Mouse (Mus musculus) G1E-ER4 (cell line): ENCODE data around the gene P2rx4. TPM values are rescaled to one million over a fixed set of nuclear protein-coding genes. Genes with fewer than 3 reads are reported as not detected.

ENCODE experiments used
- GATA1 ChIP-seq: IDR thresholded peaks from one replicate; pipeline ENCODE4 v1.8.0; 2012; ENCODE audit warnings: low read length, inconsistent platforms
- polyA plus RNA-seq: library from polyadenylated mRNA; stranded (reverse); fragments of >175 nt; gene quantifications from 2 replicates; pipeline ENCODE4 v1.2.3, GENCODE M21; 2012

P2rx4 gene
- polyA plus RNA-seq: 5.8 and 10.7 TPM in 2 replicates

- TF ChIP-seq GATA1: no peak
These were observed at the start of gene P2rx4 for GRCm38 (mm10) chr5:122707276-122708181. Gene P2rx4, plus strand, starts transcription at chr5:122707544.

- TF ChIP-seq GATA1: no peak
These were observed 44.8 kb upstream of the P2rx4 start for GRCm38 (mm10) chr5:122662501-122662900.

GRCm38 (mm10) chr5:122665036-122665435, 42.3 kb upstream of the P2rx4 start:
- TF ChIP-seq GATA1: no peak

- TF ChIP-seq GATA1: no peak
These were observed 38.1 kb upstream of the P2rx4 start for GRCm38 (mm10) chr5:122668981-122669897.

GRCm38 (mm10) chr5:122672298-122672697, 35.0 kb upstream of the P2rx4 start:
- TF ChIP-seq GATA1: no peak

- TF ChIP-seq GATA1: no peak
These were observed 31.3 kb upstream of the P2rx4 start for GRCm38 (mm10) chr5:122676002-122676401.

GRCm38 (mm10) chr5:122677983-122678382, 29.4 kb upstream of the P2rx4 start:
- no peak for TF ChIP-seq GATA1

- no peak for TF ChIP-seq GATA1
These were observed 27.5 kb upstream of the P2rx4 start for GRCm38 (mm10) chr5:122679881-122680280.

- TF ChIP-seq GATA1: no peak
These were observed 26.1 kb upstream of the P2rx4 start for GRCm38 (mm10) chr5:122681276-122681675.

- TF ChIP-seq GATA1: no peak
These were observed 23.4 kb upstream of the P2rx4 start for GRCm38 (mm10) chr5:122683926-122684325.

- TF ChIP-seq GATA1: no peak
These were observed 20.0 kb upstream of the P2rx4 start for GRCm38 (mm10) chr5:122687391-122687790.

- no peak for TF ChIP-seq GATA1
These were observed 18.2 kb upstream of the P2rx4 start for GRCm38 (mm10) chr5:122689153-122689552.

- no peak for TF ChIP-seq GATA1
These were observed 16.9 kb upstream of the P2rx4 start for GRCm38 (mm10) chr5:122690486-122690885.

GRCm38 (mm10) chr5:122693431-122694207, 13.7 kb upstream of the P2rx4 start:
- TF ChIP-seq GATA1: no peak

- TF ChIP-seq GATA1: no peak
These were observed 11.8 kb upstream of the P2rx4 start for GRCm38 (mm10) chr5:122695516-122695915.

- no peak for TF ChIP-seq GATA1
These were observed 9.2 kb upstream of the P2rx4 start for GRCm38 (mm10) chr5:122698041-122698700.
